Mouse (Mus musculus): ENCODE measurements around the gene Zzef1. TPM values are rescaled to one million over a fixed set of nuclear protein-coding genes. Genes with fewer than 3 reads are reported as not detected.

Zzef1 gene
- polyA plus RNA-seq, 2 experiments: 12.8 to 22.5 TPM

DNA sequence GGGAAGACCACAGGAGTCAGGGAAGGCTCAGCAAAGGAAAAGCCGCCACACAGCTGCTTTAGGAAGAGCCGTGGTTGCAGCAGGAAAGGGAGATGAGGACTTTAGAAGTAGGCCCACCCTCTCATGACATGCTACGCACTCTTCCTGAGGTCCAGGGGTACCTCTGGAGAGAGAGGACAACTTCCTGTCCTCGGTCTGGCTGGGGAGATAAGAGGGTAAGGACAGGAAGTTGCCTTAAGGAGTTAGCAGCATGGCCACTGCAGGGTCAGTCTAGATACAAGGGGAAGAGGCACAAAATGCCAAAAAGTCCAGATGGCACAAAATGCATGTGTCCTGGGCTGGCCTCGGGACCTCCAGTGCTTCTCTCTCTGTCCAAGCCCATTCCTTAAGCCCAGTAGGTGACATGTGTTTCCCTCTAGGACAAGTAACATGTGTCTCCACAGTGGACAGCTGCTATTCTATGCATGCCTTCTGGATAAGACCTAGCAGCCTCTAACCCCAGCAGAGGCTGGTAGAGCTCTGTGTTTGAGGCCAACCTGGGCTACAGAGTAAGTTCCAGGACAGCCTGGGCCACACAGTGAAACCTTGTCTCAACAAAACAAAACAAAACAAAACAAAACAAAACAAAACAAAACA, 159.4 kb downstream of the Zzef1 start:
- 74% methylated on average over 5 of the region's 5 CpGs for WGBS
- H3K9ac ChIP-seq (ENCODE audit: low read depth, low read length, severe bottlenecking): no peak overlapping the region
- no peak overlapping the region for H3K27ac ChIP-seq (replicated peaks; ENCODE audit: low read depth, low read length)
- H3K4me3 ChIP-seq (replicated peaks; ENCODE audit: low read length): no peak overlapping the region
- H3K9me3 ChIP-seq (ENCODE audit: control insufficient read depth, low read length): no peaks in the 10 kb centered on the region
- H3K4me2 ChIP-seq (replicated peaks; ENCODE audit: low read depth, low read length, severe bottlenecking): no peak overlapping the region
- H3K36me3 ChIP-seq (ENCODE audit: control insufficient read depth, insufficient read depth, low read length): no peaks in the 10 kb centered on the region
- DNase-seq (ENCODE audit: low spot score): no peak
- no peak for TF ChIP-seq POLR2A (IDR thresholded peaks at IDR 0.05; ENCODE audit: borderline replicate concordance, extremely low read depth, insufficient read depth, insufficient read length)
- peaks cover 17% of the 10 kb centered on the region for H3K27me3 ChIP-seq (ENCODE audit: control insufficient read depth, insufficient read depth, low read length)
- no peak for ATAC-seq (ENCODE audit: low FRiP score, low read depth)
- H3K4me1 ChIP-seq (ENCODE audit: control insufficient read depth, insufficient read depth, low read length): 0 out of 2 replicates have a peak, but pooled peaks cover 4% of the 10 kb centered on the region

DNA sequence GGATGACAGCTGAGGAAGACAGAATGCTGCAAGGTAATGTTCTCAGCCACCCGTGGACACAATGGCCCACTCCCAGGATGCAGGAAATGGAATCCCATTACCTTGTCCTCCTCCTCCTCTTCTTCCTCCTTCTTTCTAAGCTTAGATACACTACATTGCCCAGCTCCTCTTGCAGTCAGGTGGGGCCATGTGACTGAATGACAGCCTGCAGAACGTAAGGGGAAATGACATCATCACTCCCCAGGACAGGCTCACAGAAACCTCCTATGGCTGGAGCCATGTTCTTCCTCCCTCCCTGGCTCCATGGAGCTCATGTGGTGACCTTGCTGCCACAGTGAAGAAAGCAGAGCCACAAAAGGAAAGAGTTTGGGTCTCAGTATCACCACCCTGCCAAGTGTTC, 161.3 kb downstream of the Zzef1 start:
- TF ChIP-seq POLR2A (IDR thresholded peaks at IDR 0.05; ENCODE audit: borderline replicate concordance, extremely low read depth, insufficient read depth, insufficient read length): no peak
- 55% methylated on average over 2 of the region's 2 CpGs for WGBS
- 0 out of 2 replicates have a peak, but pooled peaks cover 8% of the 10 kb centered on the region for H3K4me1 ChIP-seq (ENCODE audit: control insufficient read depth, insufficient read depth, low read length)

DNA sequence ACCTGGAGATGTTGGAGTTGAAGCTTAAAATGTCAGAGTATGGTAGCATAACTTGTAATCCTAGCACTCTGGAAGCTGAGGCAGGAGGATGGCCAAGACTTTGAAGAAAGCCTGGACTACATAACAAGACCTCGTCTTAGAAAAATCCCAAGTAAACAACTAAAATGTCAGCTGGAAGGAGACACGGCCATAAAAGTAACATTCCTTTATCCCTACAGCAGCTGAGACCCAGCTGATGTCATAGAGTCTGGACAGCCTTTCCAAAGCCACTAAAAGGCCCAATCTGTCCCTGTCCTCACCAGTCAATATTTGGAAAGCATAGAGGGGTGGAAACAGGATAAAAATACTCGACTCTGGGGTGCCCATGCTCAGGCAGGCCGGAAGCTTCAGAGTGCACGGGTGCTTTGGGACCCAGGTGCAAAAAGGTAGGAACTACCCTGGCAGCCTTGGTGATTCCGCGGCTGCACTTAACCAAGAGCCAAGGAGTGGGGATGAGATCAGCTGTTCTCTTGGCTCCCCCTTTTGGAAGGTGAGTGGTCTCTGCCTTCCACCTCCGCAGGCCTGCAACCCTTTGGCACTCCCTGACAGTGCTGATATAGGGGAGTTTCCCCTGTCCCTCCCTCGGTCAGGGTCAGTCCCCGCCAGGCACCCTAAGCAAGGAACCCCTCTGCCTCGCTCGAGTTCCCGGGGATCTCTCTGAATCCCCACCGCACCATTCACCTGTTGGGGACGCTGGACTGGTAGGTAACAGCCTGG, 164.1 kb downstream of the Zzef1 start:
- no peak overlapping the region for H3K27ac ChIP-seq (replicated peaks; ENCODE audit: low read depth, low read length)
- H3K36me3 ChIP-seq (ENCODE audit: control insufficient read depth, insufficient read depth, low read length): no peaks in the 10 kb centered on the region
- ATAC-seq (ENCODE audit: low FRiP score, low read depth) (no peak), DNase-seq (ENCODE audit: low spot score) (no peak)
- no peaks in the 10 kb centered on the region for H3K9me3 ChIP-seq (ENCODE audit: control insufficient read depth, low read length)
- no peak for TF ChIP-seq POLR2A (IDR thresholded peaks at IDR 0.05; ENCODE audit: borderline replicate concordance, extremely low read depth, insufficient read depth, insufficient read length)
- WGBS: 11% methylated on average over 15 of the region's 15 CpGs
- no peak overlapping the region for H3K4me3 ChIP-seq (replicated peaks; ENCODE audit: low read length)
- peaks cover 44% of the 10 kb centered on the region for H3K27me3 ChIP-seq (ENCODE audit: control insufficient read depth, insufficient read depth, low read length)
- H3K9ac ChIP-seq (ENCODE audit: low read depth, low read length, severe bottlenecking): no peak overlapping the region
- H3K4me1 ChIP-seq (ENCODE audit: control insufficient read depth, insufficient read depth, low read length): 0 out of 2 replicates have a peak, but pooled peaks cover 3% of the 10 kb centered on the region
- no peak overlapping the region for H3K4me2 ChIP-seq (replicated peaks; ENCODE audit: low read depth, low read length, severe bottlenecking)

More for the DNA sequence above, 161.3 kb downstream of the Zzef1 start:
- Histone ChIP-seq H3K27me3 (ENCODE audit: control insufficient read depth, insufficient read depth, low read length) (peaks cover 35% of the 10 kb centered on the region), H3K4me3 (replicated peaks; ENCODE audit: low read length) (no peak overlapping the region), H3K27ac (replicated peaks; ENCODE audit: low read depth, low read length) (no peak overlapping the region), H3K4me2 (replicated peaks; ENCODE audit: low read depth, low read length, severe bottlenecking) (no peak overlapping the region), H3K36me3 (ENCODE audit: control insufficient read depth, insufficient read depth, low read length) (no peaks in the 10 kb centered on the region), H3K9me3 (ENCODE audit: control insufficient read depth, low read length) (no peaks in the 10 kb centered on the region), H3K9ac (ENCODE audit: low read depth, low read length, severe bottlenecking) (no peak overlapping the region)
- DNase-seq (ENCODE audit: low spot score) (no peak), ATAC-seq (ENCODE audit: low FRiP score, low read depth) (no peak)

DNA sequence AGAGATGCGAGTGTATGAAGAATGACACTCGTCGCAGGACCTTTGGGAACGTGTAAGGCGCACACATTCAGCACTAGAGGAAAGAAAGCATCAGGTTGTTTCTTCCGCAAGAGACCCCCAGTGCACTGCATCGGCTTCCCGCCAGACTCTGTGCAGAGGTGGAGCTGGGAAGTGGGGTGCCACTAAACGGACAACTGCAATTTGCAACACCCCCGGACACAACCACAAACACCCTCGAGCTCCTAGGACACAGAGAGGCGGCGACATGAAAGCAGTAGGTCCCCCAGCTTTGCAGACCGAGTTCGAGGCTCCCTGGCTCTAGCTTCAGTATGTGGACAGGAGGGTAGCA, 164.7 kb downstream of the Zzef1 start:
- peak overlapping the region; percentile 34 for H3K4me3 ChIP-seq (replicated peaks; ENCODE audit: low read length)
- WGBS: 4% methylated on average over 15 of the region's 15 CpGs
- H3K4me2 ChIP-seq (replicated peaks; ENCODE audit: low read depth, low read length, severe bottlenecking): peak overlapping the region; percentile 53
- 0 out of 2 replicates have a peak, but pooled peaks cover 3% of the 10 kb centered on the region for H3K4me1 ChIP-seq (ENCODE audit: control insufficient read depth, insufficient read depth, low read length)
- ATAC-seq (ENCODE audit: low FRiP score, low read depth) (no peak), DNase-seq (ENCODE audit: low spot score) (no peak)
- peaks cover 44% of the 10 kb centered on the region for H3K27me3 ChIP-seq (ENCODE audit: control insufficient read depth, insufficient read depth, low read length)
- no peak overlapping the region for H3K27ac ChIP-seq (replicated peaks; ENCODE audit: low read depth, low read length)
- peak overlapping the region; percentile 40; the same call in 1 of the 2 replicates for H3K9ac ChIP-seq (ENCODE audit: low read depth, low read length, severe bottlenecking)
- H3K36me3 ChIP-seq (ENCODE audit: control insufficient read depth, insufficient read depth, low read length): no peaks in the 10 kb centered on the region
- TF ChIP-seq POLR2A (IDR thresholded peaks at IDR 0.05; ENCODE audit: borderline replicate concordance, extremely low read depth, insufficient read depth, insufficient read length): no peak
- no peaks in the 10 kb centered on the region for H3K9me3 ChIP-seq (ENCODE audit: control insufficient read depth, low read length)

DNA sequence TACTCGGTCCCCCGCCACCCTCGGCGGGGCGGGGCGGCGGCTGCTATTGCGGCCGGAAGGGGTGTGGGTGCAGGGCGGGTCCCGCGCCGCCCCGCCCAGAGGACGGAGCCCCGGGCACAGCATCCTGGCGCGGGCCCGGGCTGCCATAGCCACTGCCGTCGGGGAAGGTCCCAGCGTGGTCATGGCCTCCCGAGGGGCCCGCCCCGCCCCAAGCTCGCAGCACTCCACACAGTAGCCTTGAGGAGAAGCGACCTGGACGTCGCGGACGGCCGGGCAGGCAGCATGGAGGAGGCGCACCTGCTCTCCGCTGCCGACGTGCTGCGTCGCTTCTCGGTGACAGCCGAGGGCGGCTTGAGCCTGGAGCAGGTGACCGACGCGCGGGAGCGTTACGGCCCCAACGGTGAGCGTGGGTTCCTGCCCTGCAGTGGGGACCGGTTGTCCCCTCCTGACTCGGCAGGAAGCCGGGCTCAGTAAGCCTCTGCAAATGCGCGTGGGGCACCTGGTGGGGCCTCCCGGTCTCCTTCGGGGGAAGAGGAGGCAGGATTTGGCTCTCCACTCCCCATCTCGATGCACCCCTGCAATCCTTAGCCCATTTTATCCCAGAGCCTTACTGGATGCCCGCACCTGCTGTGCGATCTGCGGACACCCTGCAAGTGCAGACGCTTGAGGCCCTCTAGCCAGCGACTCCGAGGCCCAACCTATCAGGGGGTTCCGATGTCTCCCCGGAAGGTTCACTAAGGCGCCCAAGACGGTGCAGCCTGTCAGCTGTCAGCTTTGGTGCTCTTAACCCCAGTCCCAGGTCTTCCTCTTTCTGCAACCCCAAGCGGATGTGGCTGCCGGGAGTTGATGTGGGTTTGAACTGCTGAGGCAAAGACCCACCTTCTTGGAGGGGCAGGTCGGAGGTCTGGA, 165.3 kb downstream of the Zzef1 start, which contains the start of gene Atp2a3:
Gene Atp2a3, plus strand, starts transcription at position 98 of the 909 bp plus-strand sequence.
- no peak for ATAC-seq (ENCODE audit: low FRiP score, low read depth)
- H3K9me3 ChIP-seq (ENCODE audit: control insufficient read depth, low read length): no peaks in the 10 kb centered on the region
- DNase-seq (ENCODE audit: low spot score): no peak
- WGBS: 3% methylated on average over 60 of the region's 70 CpGs
- no peaks in the 10 kb centered on the region for H3K36me3 ChIP-seq (ENCODE audit: control insufficient read depth, insufficient read depth, low read length)
- H3K27me3 ChIP-seq (ENCODE audit: control insufficient read depth, insufficient read depth, low read length): peaks cover 44% of the 10 kb centered on the region
- H3K4me1 ChIP-seq (ENCODE audit: control insufficient read depth, insufficient read depth, low read length): 0 out of 2 replicates have a peak, but pooled peaks cover 3% of the 10 kb centered on the region
- H3K4me3 ChIP-seq (replicated peaks; ENCODE audit: low read length): peak within 1 kb of the TSS; percentile 34
- H3K27ac ChIP-seq (replicated peaks; ENCODE audit: low read depth, low read length): no peak within 1 kb of the TSS
- H3K4me2 ChIP-seq (replicated peaks; ENCODE audit: low read depth, low read length, severe bottlenecking): peak within 1 kb of the TSS; percentile 53
- no peak for TF ChIP-seq POLR2A (IDR thresholded peaks at IDR 0.05; ENCODE audit: borderline replicate concordance, extremely low read depth, insufficient read depth, insufficient read length)
- peak within 1 kb of the TSS; percentile 40; the same call in 1 of the 2 replicates for H3K9ac ChIP-seq (ENCODE audit: low read depth, low read length, severe bottlenecking)
